Mouse (Mus musculus): Measurements from ENCODE around the gene Usp27x. TPM values are rescaled to one million over a fixed set of nuclear protein-coding genes. Genes with fewer than 3 reads are reported as not detected.

Gene Usp27x
- 0.46 and 0.56 TPM in 2 replicates for polyA plus RNA-seq (2015; fragmentation: Nextera tagmentation; extraction: Ambion mirVana)

DNA sequence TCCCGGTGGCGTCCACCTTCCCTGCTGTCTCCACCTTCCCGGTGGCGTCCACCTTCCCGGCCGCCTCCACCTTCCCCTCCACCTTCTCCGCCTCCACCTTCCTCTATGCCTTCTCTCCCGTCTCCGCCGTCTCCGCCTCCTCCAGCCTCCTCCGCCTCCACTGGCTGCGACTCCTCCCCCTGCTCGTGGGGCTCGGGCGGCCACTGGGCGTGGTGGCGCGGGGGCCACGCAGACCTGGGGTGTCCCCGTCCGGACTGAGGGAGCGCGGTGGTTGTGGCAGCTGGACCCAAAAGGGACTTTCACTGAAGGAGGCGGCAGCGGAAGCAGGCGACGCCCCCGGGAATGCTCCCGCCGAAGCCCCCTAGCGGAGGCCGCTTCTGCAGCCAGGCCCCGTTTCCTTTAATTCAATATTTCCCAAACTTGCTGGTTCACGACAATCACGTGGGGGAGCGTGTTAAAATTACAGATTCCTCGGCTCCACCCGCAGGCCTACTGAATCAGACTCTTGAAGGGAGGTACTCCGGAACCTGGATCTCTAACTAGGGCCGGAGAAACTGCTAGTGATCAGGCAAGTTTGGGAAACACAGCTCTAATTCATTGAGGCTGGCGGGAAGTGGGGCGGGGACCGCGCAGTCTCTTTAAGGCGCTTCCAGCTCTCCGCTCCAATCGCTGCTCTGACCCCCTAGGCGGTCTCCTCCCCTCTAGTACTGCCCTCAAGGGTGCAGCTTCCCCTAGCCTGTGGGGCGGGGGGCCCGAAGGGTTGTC, at the start of gene Usp27x:
Usp27x (minus strand) TSS at position 115 of the 765 bp plus-strand sequence.
- peak within 1 kb of the TSS; percentile 58 for H3K4me3 ChIP-seq (replicated peaks; ENCODE audit: low read length)
- peak within 1 kb of the TSS; percentile 90 for H3K27ac ChIP-seq (ENCODE audit: low read length)
- H3K9ac ChIP-seq (ENCODE audit: low read length): peak within 1 kb of the TSS; percentile 74
- peak within 1 kb of the TSS; percentile 80 for H3K4me2 ChIP-seq (ENCODE audit: low read depth, low read length)
- H3K4me1 ChIP-seq (ENCODE audit: control insufficient read depth, insufficient read depth, low read length): no peaks in the 10 kb centered on the region
- no peaks in the 10 kb centered on the region for H3K9me3 ChIP-seq (replicated peaks; ENCODE audit: control insufficient read depth, low read length)
- no peaks in the 10 kb centered on the region for H3K36me3 ChIP-seq (ENCODE audit: control insufficient read depth, insufficient read depth, low read length)
- WGBS: 12% methylated on average over 50 of the region's 51 CpGs
- ATAC-seq (ENCODE audit: insufficient read depth, low FRiP score): peak; percentile 91
- no peaks in the 10 kb centered on the region for H3K27me3 ChIP-seq (ENCODE audit: control insufficient read depth, insufficient read depth, low read length)

DNA sequence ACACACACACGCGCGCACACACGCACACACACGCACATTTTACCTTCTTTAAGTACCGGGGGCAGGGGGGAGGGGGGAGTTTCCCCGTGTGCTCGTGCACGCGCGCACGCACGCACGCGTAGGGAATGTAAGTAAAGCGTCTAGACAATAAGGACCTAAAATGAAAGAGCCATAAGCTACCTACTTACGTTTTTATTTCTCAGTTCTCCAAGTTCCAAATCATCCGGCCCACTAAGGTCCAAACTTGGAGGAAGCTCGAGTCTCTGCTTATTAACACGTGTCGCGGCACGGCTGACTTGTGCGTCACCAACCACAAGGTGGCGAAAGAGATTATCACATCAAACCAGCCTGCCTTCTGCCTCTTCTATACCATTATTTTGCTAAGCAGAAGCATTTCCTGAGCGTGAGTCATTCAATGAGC, 47.1 kb upstream of the Usp27x start:
- 7% methylated on average over 26 of the region's 26 CpGs for WGBS
- Histone ChIP-seq H3K9ac (ENCODE audit: low read length) (peak overlapping the region; percentile 72), H3K4me3 (replicated peaks; ENCODE audit: low read length) (peak overlapping the region; percentile 55), H3K27me3 (ENCODE audit: control insufficient read depth, insufficient read depth, low read length) (no peaks in the 10 kb centered on the region), H3K4me2 (ENCODE audit: low read depth, low read length) (peak overlapping the region; percentile 54), H3K36me3 (ENCODE audit: control insufficient read depth, insufficient read depth, low read length) (no peaks in the 10 kb centered on the region), H3K9me3 (replicated peaks; ENCODE audit: control insufficient read depth, low read length) (no peaks in the 10 kb centered on the region), H3K27ac (ENCODE audit: low read length) (no peak overlapping the region), H3K4me1 (ENCODE audit: control insufficient read depth, insufficient read depth, low read length) (no peaks in the 10 kb centered on the region)
- peak; percentile 66; the same call in 1 of the 2 replicates for ATAC-seq (ENCODE audit: insufficient read depth, low FRiP score)

DNA sequence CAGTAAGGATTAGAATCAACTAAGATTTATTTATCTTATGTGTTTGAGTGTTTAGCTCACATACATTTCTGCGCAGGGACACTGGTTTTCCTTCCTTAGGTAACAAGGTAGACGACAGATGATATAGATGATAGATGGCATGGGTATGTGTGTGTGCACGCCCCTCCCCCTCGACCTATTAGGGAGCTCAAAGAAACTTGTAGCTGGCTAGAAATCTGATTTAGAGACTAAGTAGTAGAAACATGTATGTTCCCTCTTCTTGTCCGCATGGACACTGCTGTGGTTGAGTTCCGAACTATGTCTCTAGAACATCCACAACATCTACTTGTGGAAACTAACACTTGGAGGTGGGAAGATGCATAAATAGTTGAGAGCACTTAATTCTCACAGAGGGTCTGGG, 46.5 kb upstream of the Usp27x start:
- Histone ChIP-seq H3K4me2 (ENCODE audit: low read depth, low read length) (peak overlapping the region; percentile 54), H3K9ac (ENCODE audit: low read length) (peak overlapping the region; percentile 72), H3K27me3 (ENCODE audit: control insufficient read depth, insufficient read depth, low read length) (no peaks in the 10 kb centered on the region), H3K4me3 (replicated peaks; ENCODE audit: low read length) (peak overlapping the region; percentile 55), H3K36me3 (ENCODE audit: control insufficient read depth, insufficient read depth, low read length) (no peaks in the 10 kb centered on the region), H3K9me3 (replicated peaks; ENCODE audit: control insufficient read depth, low read length) (no peaks in the 10 kb centered on the region), H3K27ac (ENCODE audit: low read length) (no peak overlapping the region), H3K4me1 (ENCODE audit: control insufficient read depth, insufficient read depth, low read length) (no peaks in the 10 kb centered on the region)
- ATAC-seq (ENCODE audit: insufficient read depth, low FRiP score): no peak
- 62% methylated on average over 6 of the region's 6 CpGs for WGBS

DNA sequence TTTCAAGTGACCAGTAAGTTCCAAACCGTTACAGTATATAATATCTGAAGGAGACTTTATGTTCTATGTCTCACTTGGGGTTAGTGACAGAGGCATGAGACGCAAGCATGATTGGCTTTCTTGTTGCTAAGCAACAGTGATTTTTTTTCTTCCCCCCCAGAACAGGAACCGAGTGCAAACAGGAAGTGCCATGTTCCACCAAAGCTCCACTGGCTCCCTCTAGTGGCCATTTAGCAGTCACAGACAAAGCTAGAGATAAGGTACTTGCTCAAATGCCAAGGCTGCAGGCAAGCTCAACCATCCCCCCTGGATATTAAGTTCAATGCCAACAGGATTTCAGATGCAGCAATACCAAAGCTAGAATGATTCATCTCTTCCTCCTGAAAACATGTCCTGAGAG, 45.4 kb upstream of the Usp27x start:
- no peak overlapping the region for H3K27ac ChIP-seq (ENCODE audit: low read length)
- no peaks in the 10 kb centered on the region for H3K4me1 ChIP-seq (ENCODE audit: control insufficient read depth, insufficient read depth, low read length)
- H3K4me2 ChIP-seq (ENCODE audit: low read depth, low read length): no peak overlapping the region
- no peak overlapping the region for H3K9ac ChIP-seq (ENCODE audit: low read length)
- WGBS: 19% methylated on average over 3 of the region's 3 CpGs
- no peaks in the 10 kb centered on the region for H3K9me3 ChIP-seq (replicated peaks; ENCODE audit: control insufficient read depth, low read length)
- peak; percentile 78 for ATAC-seq (ENCODE audit: insufficient read depth, low FRiP score)
- no peaks in the 10 kb centered on the region for H3K27me3 ChIP-seq (ENCODE audit: control insufficient read depth, insufficient read depth, low read length)
- no peaks in the 10 kb centered on the region for H3K36me3 ChIP-seq (ENCODE audit: control insufficient read depth, insufficient read depth, low read length)
- H3K4me3 ChIP-seq (replicated peaks; ENCODE audit: low read length): no peak overlapping the region

DNA sequence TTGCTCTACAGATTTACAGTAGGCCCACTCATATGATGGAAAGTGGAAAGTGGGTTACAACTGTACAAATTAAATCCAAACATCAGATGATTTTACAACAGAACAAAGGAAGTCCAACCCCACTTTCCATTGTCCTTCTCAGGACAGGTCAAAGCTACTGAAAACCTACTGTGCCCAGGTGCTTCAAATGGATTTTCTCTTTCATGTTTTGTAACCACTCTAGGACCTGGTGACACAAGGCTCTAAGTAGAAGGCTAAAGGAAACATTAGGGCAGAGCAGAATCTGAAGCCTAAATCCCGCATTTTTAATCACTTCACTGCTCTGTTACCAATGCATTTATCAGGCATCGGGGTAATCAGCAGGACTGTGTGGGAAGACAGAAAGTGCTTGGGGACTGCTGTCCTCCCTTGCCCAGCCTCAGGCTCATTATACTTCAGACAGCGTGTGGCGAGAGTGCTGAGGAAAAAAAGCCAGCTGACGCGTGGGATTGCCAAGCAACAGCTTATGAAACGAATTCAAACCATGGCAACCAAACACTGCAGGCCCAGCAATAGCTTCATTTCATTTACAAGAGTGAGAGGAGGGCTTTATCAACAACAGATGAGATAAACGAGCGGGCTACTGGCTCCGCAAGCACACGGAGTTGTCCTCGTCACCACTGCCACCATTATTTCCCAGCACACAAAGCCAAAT, 40.7 kb upstream of the Usp27x start:
- Histone ChIP-seq H3K4me3 (replicated peaks; ENCODE audit: low read length) (no peak overlapping the region), H3K9me3 (replicated peaks; ENCODE audit: control insufficient read depth, low read length) (no peaks in the 10 kb centered on the region), H3K4me1 (ENCODE audit: control insufficient read depth, insufficient read depth, low read length) (no peaks in the 10 kb centered on the region), H3K36me3 (ENCODE audit: control insufficient read depth, insufficient read depth, low read length) (no peaks in the 10 kb centered on the region), H3K27ac (ENCODE audit: low read length) (no peak overlapping the region), H3K27me3 (ENCODE audit: control insufficient read depth, insufficient read depth, low read length) (no peaks in the 10 kb centered on the region), H3K9ac (ENCODE audit: low read length) (no peak overlapping the region), H3K4me2 (ENCODE audit: low read depth, low read length) (no peak overlapping the region)
- WGBS: 56% methylated on average over 12 of the region's 12 CpGs
- ATAC-seq (ENCODE audit: insufficient read depth, low FRiP score): 0 out of 2 replicates have a peak, but pooled peaks have one; percentile 25

DNA sequence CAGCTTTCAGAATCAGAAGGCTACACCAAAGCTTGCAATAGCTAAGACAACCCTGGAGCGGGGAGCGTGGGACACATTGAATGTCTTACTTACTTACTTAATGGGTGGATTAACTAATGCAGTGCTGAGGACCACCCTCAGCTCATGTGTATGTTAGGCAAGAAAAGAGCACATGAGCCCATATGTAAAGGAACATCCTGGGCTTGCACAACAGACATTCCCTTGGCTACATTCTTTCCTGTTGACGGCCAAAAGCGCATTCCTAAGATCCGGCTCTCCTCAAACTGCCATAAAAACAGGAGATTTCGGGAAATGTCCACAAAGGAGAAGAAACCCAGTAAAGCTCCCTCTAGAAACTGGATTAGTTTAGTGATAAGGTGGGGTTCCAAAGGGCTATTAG, 39.7 kb upstream of the Usp27x start:
- ATAC-seq (ENCODE audit: insufficient read depth, low FRiP score): no peak
- Histone ChIP-seq H3K27ac (ENCODE audit: low read length) (no peak overlapping the region), H3K9me3 (replicated peaks; ENCODE audit: control insufficient read depth, low read length) (no peaks in the 10 kb centered on the region), H3K4me3 (replicated peaks; ENCODE audit: low read length) (no peak overlapping the region), H3K9ac (ENCODE audit: low read length) (no peak overlapping the region), H3K4me2 (ENCODE audit: low read depth, low read length) (no peak overlapping the region), H3K27me3 (ENCODE audit: control insufficient read depth, insufficient read depth, low read length) (no peaks in the 10 kb centered on the region), H3K4me1 (ENCODE audit: control insufficient read depth, insufficient read depth, low read length) (no peaks in the 10 kb centered on the region), H3K36me3 (ENCODE audit: control insufficient read depth, insufficient read depth, low read length) (no peaks in the 10 kb centered on the region)
- 59% methylated on average over 6 of the region's 6 CpGs for WGBS

DNA sequence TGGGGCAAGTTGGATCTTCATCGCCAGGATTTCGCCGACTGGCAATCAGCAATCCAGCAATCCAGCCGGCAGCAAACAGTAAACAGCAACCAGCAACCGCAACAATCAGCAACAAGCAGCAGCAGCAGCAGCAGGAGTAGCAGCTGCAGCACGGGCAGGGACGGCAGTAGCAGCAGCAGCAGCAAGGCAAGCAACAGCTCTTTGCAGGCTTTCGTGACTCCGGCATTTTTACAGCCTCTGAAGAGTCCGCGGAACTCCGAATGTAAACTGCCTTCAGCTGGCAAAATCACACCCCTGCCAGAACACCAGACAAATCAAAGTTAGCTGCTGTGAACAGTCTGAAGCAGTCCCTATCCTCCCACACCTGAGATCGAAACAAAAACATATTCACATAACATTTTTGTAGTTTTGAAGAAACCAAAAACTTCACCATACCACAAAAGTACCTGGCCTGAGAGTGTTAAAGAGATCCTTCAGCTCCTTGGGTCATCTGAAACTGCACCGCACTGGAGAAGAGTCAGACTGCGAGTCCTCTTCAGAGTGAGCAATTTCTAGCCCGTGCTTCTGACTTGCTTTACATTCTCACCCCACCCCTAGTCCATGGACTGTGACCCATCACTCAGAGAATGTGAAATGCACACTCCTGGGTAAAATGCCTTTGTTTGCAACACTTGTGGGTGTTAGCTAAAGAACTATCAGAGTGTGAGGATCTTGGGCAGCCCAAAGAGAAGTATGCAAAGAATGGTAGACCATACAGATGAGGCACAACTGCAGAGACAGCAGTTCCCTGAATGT, 36.8 kb upstream of the Usp27x start:
- no peak for ATAC-seq (ENCODE audit: insufficient read depth, low FRiP score)
- Histone ChIP-seq H3K9me3 (replicated peaks; ENCODE audit: control insufficient read depth, low read length) (no peaks in the 10 kb centered on the region), H3K36me3 (ENCODE audit: control insufficient read depth, insufficient read depth, low read length) (no peaks in the 10 kb centered on the region), H3K4me2 (ENCODE audit: low read depth, low read length) (0 out of 2 replicates have a peak overlapping the region, but pooled peaks have one; percentile 9), H3K9ac (ENCODE audit: low read length) (no peak overlapping the region), H3K27me3 (ENCODE audit: control insufficient read depth, insufficient read depth, low read length) (no peaks in the 10 kb centered on the region), H3K4me1 (ENCODE audit: control insufficient read depth, insufficient read depth, low read length) (no peaks in the 10 kb centered on the region), H3K27ac (ENCODE audit: low read length) (no peak overlapping the region), H3K4me3 (replicated peaks; ENCODE audit: low read length) (no peak overlapping the region; the same call in 1 of the 2 replicates)
- 49% methylated on average over 16 of the region's 16 CpGs for WGBS

DNA sequence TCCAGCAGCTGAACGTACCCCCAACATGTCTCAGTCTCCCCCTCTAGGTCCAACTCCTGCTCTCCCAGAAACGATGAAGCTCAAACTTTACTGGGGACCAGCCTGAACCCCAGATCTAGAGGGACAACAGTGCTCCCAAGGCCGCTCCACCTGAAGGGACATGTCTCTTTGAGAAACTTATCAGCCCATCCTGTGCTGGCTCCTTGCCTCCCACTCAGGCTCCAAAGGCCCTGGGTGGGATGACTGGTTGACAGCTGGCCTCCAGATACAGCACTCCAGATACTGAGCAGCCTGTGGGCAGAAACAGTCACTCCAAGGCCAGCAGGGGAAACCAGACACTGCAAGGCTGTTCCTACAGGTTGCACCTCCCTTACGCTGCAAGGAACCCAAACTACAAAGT, 956 bp upstream of the Usp27x start:
- WGBS: 37% methylated on average over 4 of the region's 4 CpGs

More for the DNA sequence above, 956 bp upstream of the Usp27x start:
- H3K9ac ChIP-seq (ENCODE audit: low read length): peak overlapping the region; percentile 74
- no peaks in the 10 kb centered on the region for H3K4me1 ChIP-seq (ENCODE audit: control insufficient read depth, insufficient read depth, low read length)
- ATAC-seq (ENCODE audit: insufficient read depth, low FRiP score): peak; percentile 2; the same call in 1 of the 2 replicates
- H3K4me3 ChIP-seq (replicated peaks; ENCODE audit: low read length): peak overlapping the region; percentile 58
- H3K4me2 ChIP-seq (ENCODE audit: low read depth, low read length): peak overlapping the region; percentile 80
- peak overlapping the region; percentile 90 for H3K27ac ChIP-seq (ENCODE audit: low read length)
- H3K9me3 ChIP-seq (replicated peaks; ENCODE audit: control insufficient read depth, low read length): no peaks in the 10 kb centered on the region
- H3K36me3 ChIP-seq (ENCODE audit: control insufficient read depth, insufficient read depth, low read length): no peaks in the 10 kb centered on the region
- no peaks in the 10 kb centered on the region for H3K27me3 ChIP-seq (ENCODE audit: control insufficient read depth, insufficient read depth, low read length)

All from stomach, embryonic 16.5 days (tissue).